Mouse (Mus musculus) liver, adult 2 months (tissue): ENCODE results near the gene Gpr26. TPM values are rescaled to one million over a fixed set of nuclear protein-coding genes. Genes with fewer than 3 reads are reported as not detected.

ENCODE experiments used
- DNase-seq: peaks from one replicate; pipeline ENCODE4 v3.0.0-alpha.2; 2011; ENCODE audit warnings: low read depth, low spot score; ENCODE audit errors: extremely low read depth
- H3K27ac ChIP-seq: fragments of 200-500 bp; replicated peaks from 2 replicates; pipeline ENCODE4 v1.5.1; 2012; ENCODE audit warnings: low read depth, mild to moderate bottlenecking, control low read depth, inconsistent platforms, low read length; ENCODE audit not compliant: insufficient read depth
- H3K27me3 ChIP-seq: fragments of 200-500 bp; 2 replicates; pipeline ENCODE4 v1.6.1; 2012; ENCODE audit warnings: mild to moderate bottlenecking, moderate library complexity, low read length, inconsistent platforms; ENCODE audit not compliant: control insufficient read depth, insufficient read depth
- H3K36me3 ChIP-seq: fragments of 200-500 bp; 2 replicates; pipeline ENCODE4 v1.6.1; 2012; ENCODE audit warnings: low read length, inconsistent platforms; ENCODE audit not compliant: control insufficient read depth, insufficient read depth
- H3K4me1 ChIP-seq: fragments of 200-500 bp; 2 replicates; pipeline ENCODE4 v1.6.1; 2011; ENCODE audit warnings: low read length; ENCODE audit not compliant: control insufficient read depth, insufficient read depth
- H3K4me3 ChIP-seq: fragments of 200-500 bp; 2 replicates; pipeline ENCODE4 v1.5.1; 2011; ENCODE audit warnings: low read depth, mild to moderate bottlenecking, control low read depth, low read length, moderate library complexity; ENCODE audit not compliant: insufficient read depth
- H3K79me2 ChIP-seq: fragments of 200-500 bp; 2 replicates; pipeline ENCODE4 v1.6.1; 2012; ENCODE audit warnings: inconsistent platforms, mild to moderate bottlenecking, low read length, moderate library complexity; ENCODE audit not compliant: control insufficient read depth, insufficient read depth
- H3K9ac ChIP-seq: fragments of 200-500 bp; 2 replicates; pipeline ENCODE4 v1.6.1; 2012; ENCODE audit warnings: low read depth, mild to moderate bottlenecking, control low read depth, inconsistent platforms, low read length
- CTCF ChIP-seq: fragments of 200-500 bp; IDR thresholded peaks from 2 replicates; pipeline ENCODE4 v1.5.1; 2011; ENCODE audit warnings: low read depth, low read length, control low read depth
- POLR2A ChIP-seq: fragments of 200-500 bp; IDR thresholded peaks from 2 replicates; pipeline ENCODE4 v1.6.1; 2011; ENCODE audit warnings: low read length, control low read depth; ENCODE audit not compliant: insufficient read depth; ENCODE audit errors: extremely low read depth
- WGBS: fragments of 180-500 bp; shearing (Covaris S2); methylation state at CpG from one replicate; pipeline ENCODE4 v1.1.7; 2018; 5-methylcytosine and 5-hydroxymethylcytosine counted together
- polyA plus RNA-seq: library from polyadenylated mRNA; depleted of rRNA; stranded (reverse); fragments of >200 nt; gene quantifications from 2 replicates; pipeline ENCODE4 v1.2.3, GENCODE M21; 2012
- total RNA-seq: library from RNA; depleted of rRNA; stranded (reverse); fragments of >200 nt; gene quantifications from 2 replicates; pipeline ENCODE4 v1.2.3, GENCODE M21; 2014

Gene Gpr26
- total and polyA plus RNA-seq, 2 experiments: not detected

DNA sequence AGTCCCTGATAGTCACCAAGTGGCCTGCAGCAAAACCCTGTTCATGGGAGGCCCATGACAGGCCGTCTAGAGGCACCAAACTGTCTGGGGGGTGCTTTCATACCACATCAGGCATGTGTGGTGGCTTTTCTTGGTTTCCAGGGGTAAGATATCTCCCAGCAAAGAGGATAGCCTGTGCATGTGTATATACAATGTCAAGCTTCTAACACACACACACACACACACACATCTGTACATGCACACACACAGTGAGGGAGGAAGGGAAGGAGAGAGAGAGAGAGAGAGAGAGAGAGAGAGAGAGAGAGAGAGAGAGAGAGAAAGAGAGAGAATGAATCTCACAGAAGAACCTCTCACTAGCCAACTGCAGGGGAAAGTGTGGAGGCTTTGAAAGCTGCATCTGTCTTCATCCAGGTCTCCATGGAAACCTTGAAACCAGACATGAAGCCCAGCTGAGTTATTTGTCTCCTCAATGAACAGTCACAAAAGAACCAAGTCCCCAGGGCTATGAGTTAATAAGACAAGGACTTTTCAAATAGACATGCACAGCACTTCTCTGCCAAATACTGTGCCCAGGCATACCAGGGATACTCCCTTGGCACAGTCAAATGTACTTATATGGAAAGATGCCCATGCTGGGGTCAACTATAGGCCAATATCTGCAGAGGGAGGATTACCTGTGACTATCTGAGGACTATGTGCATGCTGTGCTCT lies 46.9 kb downstream of the Gpr26 start:
- Histone ChIP-seq H3K9ac (no peak overlapping the region), H3K79me2 (no peaks in the 10 kb centered on the region), H3K27ac (no peak overlapping the region), H3K4me1 (no peaks in the 10 kb centered on the region), H3K4me3 (no peak overlapping the region), H3K36me3 (no peaks in the 10 kb centered on the region), H3K27me3 (no peaks in the 10 kb centered on the region)
- no peak for DNase-seq
- no peak for TF ChIP-seq POLR2A
- TF ChIP-seq CTCF: no peak
- WGBS: 26% methylated on average over 1 of the region's 1 CpGs

DNA sequence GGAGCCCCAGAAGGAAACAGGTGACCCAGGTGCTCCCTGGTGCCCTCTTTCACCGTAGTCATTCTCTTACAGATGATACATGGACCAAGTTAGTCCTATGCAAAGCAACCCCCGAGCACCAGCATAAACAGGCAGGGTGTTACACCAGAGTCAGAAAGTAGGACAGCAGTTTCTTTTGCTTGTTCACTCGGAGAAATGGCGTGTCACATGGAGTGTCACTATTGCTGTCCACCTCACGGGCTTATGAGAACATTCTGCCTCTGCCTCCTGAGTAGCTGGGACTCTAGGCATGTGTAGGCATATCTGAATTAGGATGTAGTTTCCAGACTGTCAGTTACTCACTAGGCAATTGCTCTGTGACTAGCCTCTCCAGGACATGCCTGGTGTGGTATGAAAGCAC lies 47.7 kb downstream of the Gpr26 start:
- TF ChIP-seq POLR2A: no peak
- DNase-seq: no peak
- no peak overlapping the region for H3K4me3 ChIP-seq
- no peak overlapping the region for H3K9ac ChIP-seq
- H3K36me3 ChIP-seq: no peaks in the 10 kb centered on the region
- no peaks in the 10 kb centered on the region for H3K79me2 ChIP-seq
- H3K4me1 ChIP-seq: no peaks in the 10 kb centered on the region
- H3K27me3 ChIP-seq: no peaks in the 10 kb centered on the region
- no peak overlapping the region for H3K27ac ChIP-seq
- 67% methylated on average over 5 of the region's 5 CpGs for WGBS

DNA sequence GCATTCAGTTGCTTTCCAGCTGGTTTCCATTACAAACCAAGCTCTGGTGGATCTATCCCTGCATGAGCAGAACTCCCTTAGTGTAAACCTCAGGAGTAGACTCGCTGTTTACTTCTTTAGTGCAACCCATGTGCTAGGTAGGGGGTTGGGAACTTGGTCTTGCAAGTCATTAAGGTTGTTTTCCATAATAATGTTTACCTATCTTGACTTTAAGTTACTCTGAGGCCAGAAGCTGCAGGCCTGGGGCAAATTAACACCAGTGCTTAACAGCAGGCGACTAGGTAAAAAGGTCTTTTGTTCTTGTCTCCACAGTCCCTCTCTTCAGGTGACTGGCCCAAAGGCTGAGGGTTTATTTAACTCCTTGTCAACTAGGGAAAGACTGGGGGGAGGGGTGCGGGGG lies 48.9 kb downstream of the Gpr26 start:
- H3K9ac ChIP-seq: no peak overlapping the region
- no peak for TF ChIP-seq CTCF
- TF ChIP-seq POLR2A: no peak
- no peak overlapping the region for H3K4me3 ChIP-seq
- H3K27me3 ChIP-seq: no peaks in the 10 kb centered on the region
- no peaks in the 10 kb centered on the region for H3K79me2 ChIP-seq
- WGBS: 9% methylated on average over 3 of the region's 3 CpGs
- no peaks in the 10 kb centered on the region for H3K4me1 ChIP-seq
- no peak overlapping the region for H3K27ac ChIP-seq
- H3K36me3 ChIP-seq: no peaks in the 10 kb centered on the region
- DNase-seq: no peak

DNA sequence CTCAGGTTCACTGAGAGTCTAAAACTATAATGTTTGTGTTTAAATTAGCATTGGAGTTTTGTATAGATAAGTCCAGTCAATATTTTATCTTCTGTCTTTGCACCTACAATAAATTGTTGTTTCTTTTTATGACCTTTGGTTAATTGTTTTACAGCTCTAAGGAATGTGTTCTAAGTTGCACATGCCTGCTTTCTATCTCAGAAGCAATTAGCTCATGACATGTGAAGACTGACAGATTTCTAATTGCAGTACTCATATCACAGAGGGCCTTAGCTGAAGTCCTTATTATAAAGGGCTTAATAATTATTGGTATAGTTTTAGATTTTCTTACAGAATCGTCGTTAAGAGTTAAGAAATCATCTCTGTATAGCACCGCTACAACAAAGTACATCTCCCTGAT lies 49.7 kb downstream of the Gpr26 start:
- no peaks in the 10 kb centered on the region for H3K36me3 ChIP-seq
- TF ChIP-seq POLR2A: no peak
- TF ChIP-seq CTCF: no peak
- no peaks in the 10 kb centered on the region for H3K79me2 ChIP-seq
- H3K27ac ChIP-seq: no peak overlapping the region
- H3K4me3 ChIP-seq: no peak overlapping the region
- DNase-seq: no peak
- no peaks in the 10 kb centered on the region for H3K27me3 ChIP-seq
- no peaks in the 10 kb centered on the region for H3K4me1 ChIP-seq
- no peak overlapping the region for H3K9ac ChIP-seq
- WGBS: 77% methylated on average over 3 of the region's 3 CpGs

DNA sequence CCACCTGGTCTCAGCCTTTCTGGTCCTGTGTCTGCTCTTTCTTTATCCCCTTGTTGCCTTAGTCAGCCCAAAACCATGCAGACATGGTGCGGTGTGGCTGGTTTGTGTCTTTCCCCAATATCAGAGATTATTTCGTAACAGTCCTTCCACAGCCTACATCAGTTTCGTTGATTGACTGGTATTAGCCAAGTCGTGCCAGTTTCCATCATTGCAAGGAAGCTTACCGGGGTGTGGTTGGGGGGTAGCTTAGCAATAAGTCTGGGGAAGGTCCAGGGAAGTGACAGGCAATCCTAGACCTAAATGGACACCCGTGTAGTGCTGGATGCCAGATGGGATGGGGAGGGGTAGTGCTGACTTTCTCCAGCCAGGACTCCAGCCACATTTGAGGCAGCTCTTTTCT lies 59.3 kb downstream of the Gpr26 start:
- no peaks in the 10 kb centered on the region for H3K36me3 ChIP-seq
- no peak for TF ChIP-seq CTCF
- no peak for TF ChIP-seq POLR2A
- WGBS: 59% methylated on average over 6 of the region's 6 CpGs
- H3K27ac ChIP-seq: no peak overlapping the region
- no peak overlapping the region for H3K4me3 ChIP-seq
- no peaks in the 10 kb centered on the region for H3K27me3 ChIP-seq
- no peaks in the 10 kb centered on the region for H3K79me2 ChIP-seq
- H3K9ac ChIP-seq: no peak overlapping the region
- no peak for DNase-seq
- no peaks in the 10 kb centered on the region for H3K4me1 ChIP-seq

DNA sequence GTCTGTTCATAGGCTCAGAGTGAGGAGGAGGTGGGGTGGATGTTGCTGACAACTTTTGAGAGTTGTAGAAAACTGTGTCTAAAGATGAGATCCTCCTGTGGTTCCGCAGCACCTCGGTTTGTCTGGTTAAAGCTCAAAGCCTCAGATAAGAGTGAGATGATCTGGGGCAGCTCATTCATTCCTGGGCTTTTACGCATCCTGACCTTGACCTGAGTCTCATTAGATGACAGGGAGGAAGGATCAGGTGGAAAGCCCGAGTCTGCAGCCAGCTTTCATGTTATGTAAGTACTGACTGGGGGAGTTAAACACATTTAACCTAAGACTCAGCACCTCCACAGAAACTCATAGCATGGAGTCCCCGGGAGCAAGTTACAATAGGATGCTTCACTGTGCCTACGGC lies 60.4 kb downstream of the Gpr26 start:
- no peak for DNase-seq
- no peak overlapping the region for H3K27ac ChIP-seq
- no peaks in the 10 kb centered on the region for H3K36me3 ChIP-seq
- 55% methylated on average over 6 of the region's 6 CpGs for WGBS
- no peak overlapping the region for H3K9ac ChIP-seq
- no peaks in the 10 kb centered on the region for H3K27me3 ChIP-seq
- H3K4me1 ChIP-seq: no peaks in the 10 kb centered on the region
- H3K79me2 ChIP-seq: no peaks in the 10 kb centered on the region
- no peak overlapping the region for H3K4me3 ChIP-seq
- TF ChIP-seq POLR2A: no peak
- no peak for TF ChIP-seq CTCF
